8 mouse cellular contexts compared by ENCODE assay signal in the genomic region with DNA sequence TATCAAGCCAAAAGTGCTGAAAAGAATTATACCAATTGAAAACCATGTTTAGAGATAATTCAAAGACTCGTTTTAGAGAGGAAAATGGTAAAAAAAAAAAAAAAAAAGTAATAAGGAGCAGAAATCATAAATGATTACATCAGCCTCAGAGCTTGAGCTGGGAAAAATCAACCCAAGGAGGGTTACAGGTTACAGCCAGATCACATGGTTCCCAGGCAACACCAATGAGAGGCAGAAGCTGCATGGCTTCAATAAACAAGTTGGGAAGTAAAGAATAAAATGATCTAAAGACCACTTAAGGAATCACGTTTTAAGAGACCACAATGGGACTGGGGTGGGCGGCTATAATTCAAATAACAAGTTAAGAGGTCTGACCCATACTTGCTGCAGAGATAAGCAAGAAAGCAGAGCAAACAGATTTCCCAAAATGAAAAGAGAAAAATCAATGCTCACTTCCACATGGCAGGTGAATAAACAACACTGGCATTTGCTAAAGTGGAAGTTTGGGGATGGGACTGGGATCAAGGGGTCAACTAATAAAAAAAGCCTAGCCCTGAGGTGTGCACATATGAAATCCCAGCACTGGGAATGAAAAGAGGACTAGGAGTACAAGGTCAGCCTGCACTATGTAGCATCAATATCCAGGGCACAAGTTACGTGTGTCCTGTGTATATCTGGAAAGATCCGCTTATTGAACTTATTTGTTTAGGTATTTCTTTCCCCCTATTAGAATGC. TPM values are rescaled to one million over a fixed set of nuclear protein-coding genes. Genes with fewer than 3 reads are reported as not detected.
DNase-seq lines count a peak whose midpoint lies in the region; ATAC-seq and TF ChIP-seq lines count a peak whose summit lies in the region.

No protein-coding gene starts in this region.

- H3K4me2 ChIP-seq in kidney, postnatal 0 days (ENCODE audit: low read length), result peak overlapping the region; percentile 68
- H3K4me2 ChIP-seq in embryonic facial prominence, embryonic 11.5 days (ENCODE audit: low read depth, low read length), result peak overlapping the region; percentile 53
- H3K4me2 ChIP-seq in intestine, embryonic 15.5 days (replicated peaks), result peak overlapping the region; percentile 60
- H3K4me2 ChIP-seq in neural tube, embryonic 12.5 days (replicated peaks), result peak overlapping the region; percentile 70

- 0 out of 2 replicates have a peak, but pooled peaks cover 6% of the 10 kb centered on the region for H3K4me1 ChIP-seq in kidney, postnatal 0 days (replicated peaks; ENCODE audit: insufficient read depth, low read length)
- H3K4me1 ChIP-seq in embryonic facial prominence, embryonic 11.5 days (ENCODE audit: control insufficient read depth, insufficient read depth, low read length), result no peaks in the 10 kb centered on the region
- H3K4me1 ChIP-seq in intestine, embryonic 15.5 days (replicated peaks), result peaks cover 6% of the 10 kb centered on the region; the same call in 1 of the 2 replicates
- peaks cover 8% of the 10 kb centered on the region for H3K4me1 ChIP-seq in neural tube, embryonic 12.5 days

- no peaks in the 10 kb centered on the region for H3K9me3 ChIP-seq in kidney, postnatal 0 days (replicated peaks; ENCODE audit: low read length)
- H3K9me3 ChIP-seq in embryonic facial prominence, embryonic 11.5 days (replicated peaks; ENCODE audit: control insufficient read depth, low read length), result no peaks in the 10 kb centered on the region
- no peaks in the 10 kb centered on the region for H3K9me3 ChIP-seq in intestine, embryonic 15.5 days
- H3K9me3 ChIP-seq in neural tube, embryonic 12.5 days, result no peaks in the 10 kb centered on the region

- H3K27me3 ChIP-seq in kidney, postnatal 0 days (ENCODE audit: insufficient read depth, low read length), result no peaks in the 10 kb centered on the region
- no peaks in the 10 kb centered on the region for H3K27me3 ChIP-seq in embryonic facial prominence, embryonic 11.5 days (ENCODE audit: control insufficient read depth, insufficient read depth, low read length)
- H3K27me3 ChIP-seq in intestine, embryonic 15.5 days (replicated peaks), result no peaks in the 10 kb centered on the region
- no peaks in the 10 kb centered on the region for H3K27me3 ChIP-seq in neural tube, embryonic 12.5 days (replicated peaks)

- 68% methylated on average over 5 of the region's 5 CpGs for WGBS in kidney, postnatal 0 days
- WGBS in embryonic facial prominence, embryonic 11.5 days, result 83% methylated on average over 5 of the region's 5 CpGs
- 56% methylated on average over 5 of the region's 5 CpGs for WGBS in intestine, embryonic 15.5 days
- WGBS in neural tube, embryonic 12.5 days, result 78% methylated on average over 5 of the region's 5 CpGs

- peaks cover 9% of the 10 kb centered on the region; the same call in 1 of the 2 replicates for H3K36me3 ChIP-seq in kidney, postnatal 0 days (ENCODE audit: insufficient read depth, low read length)
- H3K36me3 ChIP-seq in embryonic facial prominence, embryonic 11.5 days (replicated peaks; ENCODE audit: control insufficient read depth, insufficient read depth, low read depth, low read length), result no peaks in the 10 kb centered on the region; the same call in 1 of the 2 replicates
- H3K36me3 ChIP-seq in intestine, embryonic 15.5 days, result no peaks in the 10 kb centered on the region
- H3K36me3 ChIP-seq in neural tube, embryonic 12.5 days, result peaks cover 12% of the 10 kb centered on the region

- no peak overlapping the region for H3K9ac ChIP-seq in kidney, postnatal 0 days (ENCODE audit: low read depth, low read length)
- H3K9ac ChIP-seq in embryonic facial prominence, embryonic 11.5 days (replicated peaks; ENCODE audit: low read length), result no peak overlapping the region; the same call in 1 of the 2 replicates
- H3K9ac ChIP-seq in intestine, embryonic 15.5 days, result no peak overlapping the region
- H3K9ac ChIP-seq in neural tube, embryonic 12.5 days, result 0 out of 2 replicates have a peak overlapping the region, but pooled peaks have one; percentile 95

- H3K4me3 ChIP-seq in kidney, postnatal 0 days (replicated peaks; ENCODE audit: low read depth, low read length), result peak overlapping the region; percentile 98; the same call in 1 of the 2 replicates
- peak overlapping the region; percentile 92 for H3K4me3 ChIP-seq in embryonic facial prominence, embryonic 11.5 days (ENCODE audit: low read depth, low read length)
- H3K4me3 ChIP-seq in intestine, embryonic 15.5 days (replicated peaks), result peak overlapping the region; percentile 97
- peak overlapping the region; percentile 93 for H3K4me3 ChIP-seq in neural tube, embryonic 12.5 days

- no peak for TF ChIP-seq CTCF in kidney, postnatal 0 days (IDR thresholded peaks at IDR 0.05; ENCODE audit: low read depth)

- no peak for ATAC-seq in kidney, postnatal 0 days (replicated peaks; ENCODE audit: low FRiP score, low read depth)
- no peak for ATAC-seq in embryonic facial prominence, embryonic 11.5 days (replicated peaks; ENCODE audit: insufficient number of reproducible peaks, low FRiP score, low TSS enrichment, low read depth)
- no peak for ATAC-seq in intestine, embryonic 15.5 days
- no peak for ATAC-seq in neural tube, embryonic 12.5 days (ENCODE audit: low FRiP score, low read depth)

- H3K27ac ChIP-seq in kidney, postnatal 0 days, result no peak overlapping the region
- H3K27ac ChIP-seq in embryonic facial prominence, embryonic 11.5 days (replicated peaks; ENCODE audit: low read depth, low read length), result no peak overlapping the region
- no peak overlapping the region for H3K27ac ChIP-seq in intestine, embryonic 15.5 days
- no peak overlapping the region for H3K27ac ChIP-seq in neural tube, embryonic 12.5 days

- DNase-seq in kidney, postnatal 0 days (ENCODE audit: low spot score), result no peak
- DNase-seq in kidney, postnatal 4 days, result no peak
- DNase-seq in embryonic facial prominence, embryonic 11.5 days (ENCODE audit: low spot score), result no peak
- DNase-seq in right cerebral cortex, postnatal 4 days, result no peak
- DNase-seq in retina, postnatal 1 day, result no peak
- DNase-seq in frontal cortex, postnatal 25 days (ENCODE audit: low spot score in 2 of 2), result no peak

RNA-seq across cellular contexts. Expression of gene Dhx36, which starts 1.5 kb away (rescaled TPM):
- 24.1 and 25.0 TPM in 2 replicates for polyA plus RNA-seq in kidney, postnatal 0 days (2015; fragmentation: Nextera tagmentation; extraction: Ambion mirVana)
- 47.8 and 53.4 TPM in 2 replicates for polyA plus RNA-seq in embryonic facial prominence, embryonic 11.5 days (2014; fragmentation: Nextera tagmentation; extraction: Ambion mirVana)
- polyA plus RNA-seq in intestine, embryonic 15.5 days (2015; fragmentation: Nextera tagmentation; extraction: Ambion mirVana), result 20.6 and 21.7 TPM in 2 replicates
- 51.5 and 52.7 TPM in 2 replicates for polyA plus RNA-seq in neural tube, embryonic 12.5 days (2016; fragmentation: Nextera tagmentation; extraction: Ambion mirVana)
